Mouse (Mus musculus): Measurements from ENCODE around the gene Mgea5. TPM values are rescaled to one million over a fixed set of nuclear protein-coding genes. Genes with fewer than 3 reads are reported as not detected.

Gene Mgea5
- polyA plus RNA-seq, 1 experiment: 27.1 TPM

DNA sequence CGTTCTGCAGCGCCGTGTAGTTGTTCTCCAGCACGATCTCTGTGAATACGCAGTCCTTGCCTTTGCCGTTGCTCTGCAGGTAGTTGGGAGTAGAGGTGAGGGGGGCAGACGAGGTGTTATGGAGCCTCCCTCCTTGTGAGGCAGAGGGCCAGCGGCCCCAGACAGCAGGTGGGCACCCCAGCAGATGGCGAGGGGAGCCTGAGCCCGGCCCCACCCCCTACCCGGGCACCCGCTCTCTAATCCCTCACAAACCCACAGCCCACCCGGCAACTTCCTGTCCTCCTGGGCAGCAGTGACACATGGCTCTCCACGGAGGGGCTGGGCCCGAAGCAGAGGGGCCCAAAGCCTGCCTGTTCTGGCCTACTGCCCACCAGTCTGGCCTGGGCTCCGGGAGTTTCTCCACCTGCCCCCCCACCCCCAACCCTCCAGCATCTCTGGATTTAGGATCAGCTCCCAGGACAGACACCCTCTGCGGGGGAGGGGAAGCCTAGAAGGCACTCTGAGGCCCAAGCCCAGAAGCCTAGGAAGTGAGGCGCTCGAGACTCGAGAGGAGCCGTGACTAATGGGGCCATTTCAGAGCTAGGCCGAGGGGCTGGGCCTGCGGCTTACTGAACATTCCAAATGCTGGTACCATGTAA, 46.3 kb downstream of the Mgea5 start:
- no peaks in the 10 kb centered on the region for H3K79me2 ChIP-seq (ENCODE audit: control insufficient read depth, insufficient read depth)
- no peak overlapping the region for H3ac ChIP-seq (ENCODE audit: control insufficient read depth, insufficient read length)
- no peak overlapping the region for H3K4me2 ChIP-seq (ENCODE audit: low read depth)
- no peaks in the 10 kb centered on the region for H3K36me3 ChIP-seq (ENCODE audit: control insufficient read depth, insufficient read depth)
- H3K4me3 ChIP-seq: no peak overlapping the region
- H3K27me3 ChIP-seq (ENCODE audit: control insufficient read depth, insufficient read depth, insufficient read length): peaks cover 56% of the 10 kb centered on the region
- TF ChIP-seq TCF3 (IDR thresholded peaks at IDR 0.05; ENCODE audit: insufficient read length, low read depth) (no peak), POLR2A (IDR thresholded peaks at IDR 0.05; ENCODE audit: insufficient read length, low read depth) (no peak), MYOG (IDR thresholded peaks at IDR 0.05; ENCODE audit: control insufficient read depth in 1 of 3, insufficient read depth in 1 of 3, insufficient read length in 2 of 3, low read depth in 2 of 3) (no peak), CEBPB (IDR thresholded peaks at IDR 0.05; ENCODE audit: insufficient read depth, poor library complexity, severe bottlenecking) (no peak), USF1 (IDR thresholded peaks at IDR 0.05; ENCODE audit: low read depth) (no peak), SRF (IDR thresholded peaks at IDR 0.05; ENCODE audit: control insufficient read depth, insufficient read length, low read depth) (no peak), POLR2AphosphoS2 (IDR thresholded peaks at IDR 0.05; ENCODE audit: insufficient read length, low read depth) (no peak), MAX (IDR thresholded peaks at IDR 0.05; ENCODE audit: low read depth) (no peak), MYOD1 (IDR thresholded peaks at IDR 0.05; ENCODE audit: control insufficient read depth in 1 of 3, insufficient read length in 2 of 3, low read depth in 2 of 3) (no peak), TCF12 (IDR thresholded peaks at IDR 0.05; ENCODE audit: insufficient read depth, poor library complexity, severe bottlenecking) (no peak), REST (IDR thresholded peaks at IDR 0.05; ENCODE audit: insufficient read depth, insufficient read length) (no peak), E2F4 (IDR thresholded peaks at IDR 0.05; ENCODE audit: insufficient read depth) (no peak)

DNA sequence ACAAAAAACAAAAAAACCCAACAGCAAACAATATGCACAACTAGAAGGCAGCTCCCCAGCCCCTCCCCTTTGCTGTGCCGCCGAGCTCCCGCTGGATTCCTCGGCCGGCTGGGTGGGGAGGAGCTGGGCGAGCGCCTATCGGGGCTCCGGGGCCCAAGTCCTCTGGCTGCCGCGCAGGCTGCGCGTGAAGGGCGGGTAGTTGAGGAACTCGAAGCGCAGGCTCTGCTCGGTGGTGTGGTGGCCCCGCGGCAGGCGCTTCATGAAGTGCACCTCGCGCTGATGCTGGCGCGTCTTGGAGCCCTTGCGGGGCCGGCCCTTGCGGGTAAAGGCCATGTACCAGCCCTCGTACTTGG, 46.8 kb downstream of the Mgea5 start:
- Histone ChIP-seq H3K79me2 (ENCODE audit: control insufficient read depth, insufficient read depth) (no peaks in the 10 kb centered on the region), H3ac (ENCODE audit: control insufficient read depth, insufficient read length) (no peak overlapping the region), H3K4me2 (ENCODE audit: low read depth) (no peak overlapping the region), H3K4me3 (no peak overlapping the region), H3K36me3 (ENCODE audit: control insufficient read depth, insufficient read depth) (no peaks in the 10 kb centered on the region), H3K27me3 (ENCODE audit: control insufficient read depth, insufficient read depth, insufficient read length) (peaks cover 55% of the 10 kb centered on the region)
- TF ChIP-seq SRF (IDR thresholded peaks at IDR 0.05; ENCODE audit: control insufficient read depth, insufficient read length, low read depth) (no peak), MAX (IDR thresholded peaks at IDR 0.05; ENCODE audit: low read depth) (no peak), TCF12 (IDR thresholded peaks at IDR 0.05; ENCODE audit: insufficient read depth, poor library complexity, severe bottlenecking) (no peak), USF1 (IDR thresholded peaks at IDR 0.05; ENCODE audit: low read depth) (no peak), TCF3 (IDR thresholded peaks at IDR 0.05; ENCODE audit: insufficient read length, low read depth) (no peak), MYOD1 (IDR thresholded peaks at IDR 0.05; ENCODE audit: control insufficient read depth in 1 of 3, insufficient read length in 2 of 3, low read depth in 2 of 3) (no peak), POLR2AphosphoS2 (IDR thresholded peaks at IDR 0.05; ENCODE audit: insufficient read length, low read depth) (no peak), E2F4 (IDR thresholded peaks at IDR 0.05; ENCODE audit: insufficient read depth) (no peak), CEBPB (IDR thresholded peaks at IDR 0.05; ENCODE audit: insufficient read depth, poor library complexity, severe bottlenecking) (no peak), REST (IDR thresholded peaks at IDR 0.05; ENCODE audit: insufficient read depth, insufficient read length) (no peak), MYOG (IDR thresholded peaks at IDR 0.05; ENCODE audit: control insufficient read depth in 1 of 3, insufficient read depth in 1 of 3, insufficient read length in 2 of 3, low read depth in 2 of 3) (no peak), POLR2A (IDR thresholded peaks at IDR 0.05; ENCODE audit: insufficient read length, low read depth) (no peak)

DNA sequence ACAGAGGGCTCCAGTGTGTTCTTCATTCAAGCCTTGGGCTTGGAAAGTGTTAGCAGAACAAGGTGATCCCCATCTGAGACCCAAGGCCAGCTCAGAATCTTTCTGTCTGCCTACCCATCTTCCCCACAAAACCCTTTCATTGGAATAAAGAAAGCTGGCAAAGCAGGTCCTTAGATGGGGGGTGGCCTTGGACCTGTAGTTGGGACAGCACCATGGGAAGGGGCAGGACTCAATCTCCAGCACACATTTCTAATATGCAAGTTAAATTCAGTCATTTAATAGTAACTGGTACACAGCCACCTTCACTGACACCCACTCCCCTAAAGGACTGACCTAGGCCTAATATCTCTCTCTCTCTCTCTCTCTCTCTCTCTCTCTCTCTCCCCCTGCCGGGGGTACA, 47.4 kb downstream of the Mgea5 start:
- H3ac ChIP-seq (ENCODE audit: control insufficient read depth, insufficient read length): no peak overlapping the region
- H3K79me2 ChIP-seq (ENCODE audit: control insufficient read depth, insufficient read depth): no peaks in the 10 kb centered on the region
- H3K36me3 ChIP-seq (ENCODE audit: control insufficient read depth, insufficient read depth): no peaks in the 10 kb centered on the region
- peaks cover 54% of the 10 kb centered on the region for H3K27me3 ChIP-seq (ENCODE audit: control insufficient read depth, insufficient read depth, insufficient read length)
- TF ChIP-seq CEBPB (IDR thresholded peaks at IDR 0.05; ENCODE audit: insufficient read depth, poor library complexity, severe bottlenecking) (no peak), MAX (IDR thresholded peaks at IDR 0.05; ENCODE audit: low read depth) (no peak), TCF3 (IDR thresholded peaks at IDR 0.05; ENCODE audit: insufficient read length, low read depth) (no peak), SRF (IDR thresholded peaks at IDR 0.05; ENCODE audit: control insufficient read depth, insufficient read length, low read depth) (no peak), USF1 (IDR thresholded peaks at IDR 0.05; ENCODE audit: low read depth) (no peak), REST (IDR thresholded peaks at IDR 0.05; ENCODE audit: insufficient read depth, insufficient read length) (no peak), E2F4 (IDR thresholded peaks at IDR 0.05; ENCODE audit: insufficient read depth) (no peak), POLR2A (IDR thresholded peaks at IDR 0.05; ENCODE audit: insufficient read length, low read depth) (no peak), TCF12 (IDR thresholded peaks at IDR 0.05; ENCODE audit: insufficient read depth, poor library complexity, severe bottlenecking) (no peak)
- H3K4me2 ChIP-seq (ENCODE audit: low read depth): no peak overlapping the region
- H3K4me3 ChIP-seq: no peak overlapping the region

DNA sequence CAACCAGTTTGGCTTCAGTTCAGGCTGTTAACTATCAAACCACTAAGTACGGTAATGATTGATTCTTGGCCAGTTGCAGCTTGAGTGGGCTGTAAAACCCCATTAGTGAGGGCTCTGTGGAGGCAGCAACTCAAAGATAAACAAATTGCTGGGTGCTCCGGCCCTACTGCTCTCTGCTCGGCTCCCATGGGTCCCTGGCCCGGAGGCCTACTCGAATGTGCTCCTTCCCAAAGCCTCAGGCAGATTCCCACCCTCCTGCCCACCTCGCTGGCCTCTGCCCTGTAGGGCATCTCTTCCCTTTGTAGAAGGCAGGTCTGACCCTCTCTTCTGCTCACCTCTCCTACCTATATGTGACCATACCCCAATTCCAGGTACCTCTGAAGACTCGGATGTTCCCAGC, 48.9 kb downstream of the Mgea5 start:
- H3K36me3 ChIP-seq (ENCODE audit: control insufficient read depth, insufficient read depth): no peaks in the 10 kb centered on the region
- no peak overlapping the region for H3K4me3 ChIP-seq
- no peak overlapping the region for H3K4me2 ChIP-seq (ENCODE audit: low read depth)
- no peak for TF ChIP-seq REST (IDR thresholded peaks at IDR 0.05; ENCODE audit: insufficient read depth, insufficient read length)
- TF ChIP-seq POLR2A (IDR thresholded peaks at IDR 0.05; ENCODE audit: insufficient read length, low read depth): no peak
- no peak for TF ChIP-seq MYOG (IDR thresholded peaks at IDR 0.05; ENCODE audit: control insufficient read depth in 1 of 3, insufficient read depth in 1 of 3, insufficient read length in 2 of 3, low read depth in 2 of 3)
- no peak for TF ChIP-seq POLR2AphosphoS2 (IDR thresholded peaks at IDR 0.05; ENCODE audit: insufficient read length, low read depth)
- no peak for TF ChIP-seq SRF (IDR thresholded peaks at IDR 0.05; ENCODE audit: control insufficient read depth, insufficient read length, low read depth)
- TF ChIP-seq USF1 (IDR thresholded peaks at IDR 0.05; ENCODE audit: low read depth): no peak
- no peak for TF ChIP-seq CEBPB (IDR thresholded peaks at IDR 0.05; ENCODE audit: insufficient read depth, poor library complexity, severe bottlenecking)
- TF ChIP-seq TCF12 (IDR thresholded peaks at IDR 0.05; ENCODE audit: insufficient read depth, poor library complexity, severe bottlenecking): no peak
- no peak for TF ChIP-seq MYOD1 (IDR thresholded peaks at IDR 0.05; ENCODE audit: control insufficient read depth in 1 of 3, insufficient read length in 2 of 3, low read depth in 2 of 3)
- no peak for TF ChIP-seq TCF3 (IDR thresholded peaks at IDR 0.05; ENCODE audit: insufficient read length, low read depth)
- no peak for TF ChIP-seq MAX (IDR thresholded peaks at IDR 0.05; ENCODE audit: low read depth)
- TF ChIP-seq E2F4 (IDR thresholded peaks at IDR 0.05; ENCODE audit: insufficient read depth): no peak
- peaks cover 62% of the 10 kb centered on the region for H3K27me3 ChIP-seq (ENCODE audit: control insufficient read depth, insufficient read depth, insufficient read length)
- no peak overlapping the region for H3ac ChIP-seq (ENCODE audit: control insufficient read depth, insufficient read length)
- H3K79me2 ChIP-seq (ENCODE audit: control insufficient read depth, insufficient read depth): no peaks in the 10 kb centered on the region
